Mouse (Mus musculus): ENCODE results near the gene Qrich1.

The Qrich1 gene

GRCm38 (mm10) chr9:108563671-108564070 lies 47.1 kb downstream of the Qrich1 start:
- DNase-seq (ENCODE audit: low read depth, low spot score), result no peak

- DNase-seq (ENCODE audit: low read depth, low spot score), result no peak
Measured at GRCm38 (mm10) chr9:108564131-108564530, 47.5 kb downstream of the Qrich1 start.

GRCm38 (mm10) chr9:108565881-108566814 lies 49.5 kb downstream of the Qrich1 start:
- DNase-seq (ENCODE audit: low read depth, low spot score), result no peak

- peak; percentile 97 for DNase-seq (ENCODE audit: low read depth, low spot score)
Measured at GRCm38 (mm10) chr9:108566815-108567776, 50.5 kb downstream of the Qrich1 start, which contains the start of gene Ndufaf3. Gene Ndufaf3 (minus strand): TSS chr9:108567434.

DNA sequence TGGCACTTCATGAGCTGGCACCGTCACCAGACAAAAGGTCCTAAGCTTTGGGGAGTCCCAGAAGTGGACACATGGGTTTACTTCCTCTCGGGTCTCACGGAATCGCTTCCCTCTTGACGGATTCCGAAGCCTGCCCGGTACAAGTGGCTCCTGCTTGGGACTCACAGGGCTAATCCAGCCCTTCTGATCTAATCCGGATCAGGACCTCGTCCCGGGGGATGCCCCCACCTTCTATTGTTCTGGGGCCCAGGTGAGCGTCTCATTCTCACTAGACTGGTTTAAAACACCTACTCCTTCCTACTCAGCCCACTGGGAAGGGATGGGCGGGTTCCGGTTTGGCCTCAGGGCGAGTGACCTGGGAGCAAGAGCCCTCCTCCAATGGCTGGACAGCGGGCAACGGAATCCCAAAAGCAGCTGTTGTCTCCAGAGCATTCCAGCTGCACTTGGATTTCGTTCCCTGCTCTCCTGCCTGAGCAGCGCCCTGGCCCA lies 51.4 kb downstream of the Qrich1 start:
- DNase-seq (ENCODE audit: low read depth, low spot score), result peak; percentile 62

DNA sequence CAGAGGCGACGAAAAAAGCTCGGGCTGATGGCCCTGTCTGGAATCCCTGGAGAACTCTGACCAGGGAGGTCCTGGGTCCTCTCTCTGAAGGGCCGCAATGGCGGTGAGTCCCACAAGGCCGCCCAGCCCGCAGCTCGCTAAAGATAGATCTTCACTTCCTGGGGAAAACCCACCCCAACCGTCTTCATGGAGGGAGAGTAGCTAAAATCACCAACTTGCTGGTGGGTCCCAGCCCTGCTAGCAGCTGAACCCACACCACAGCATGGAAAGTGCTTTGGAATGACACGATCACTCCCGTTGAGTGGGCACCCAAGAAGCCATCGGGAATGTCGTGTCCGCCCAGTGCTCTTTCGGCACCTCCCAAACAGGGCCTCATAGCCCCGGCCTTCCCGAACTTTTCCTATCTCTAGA lies 51.9 kb downstream of the Qrich1 start:
- no peak for DNase-seq (ENCODE audit: low read depth, low spot score)

DNA sequence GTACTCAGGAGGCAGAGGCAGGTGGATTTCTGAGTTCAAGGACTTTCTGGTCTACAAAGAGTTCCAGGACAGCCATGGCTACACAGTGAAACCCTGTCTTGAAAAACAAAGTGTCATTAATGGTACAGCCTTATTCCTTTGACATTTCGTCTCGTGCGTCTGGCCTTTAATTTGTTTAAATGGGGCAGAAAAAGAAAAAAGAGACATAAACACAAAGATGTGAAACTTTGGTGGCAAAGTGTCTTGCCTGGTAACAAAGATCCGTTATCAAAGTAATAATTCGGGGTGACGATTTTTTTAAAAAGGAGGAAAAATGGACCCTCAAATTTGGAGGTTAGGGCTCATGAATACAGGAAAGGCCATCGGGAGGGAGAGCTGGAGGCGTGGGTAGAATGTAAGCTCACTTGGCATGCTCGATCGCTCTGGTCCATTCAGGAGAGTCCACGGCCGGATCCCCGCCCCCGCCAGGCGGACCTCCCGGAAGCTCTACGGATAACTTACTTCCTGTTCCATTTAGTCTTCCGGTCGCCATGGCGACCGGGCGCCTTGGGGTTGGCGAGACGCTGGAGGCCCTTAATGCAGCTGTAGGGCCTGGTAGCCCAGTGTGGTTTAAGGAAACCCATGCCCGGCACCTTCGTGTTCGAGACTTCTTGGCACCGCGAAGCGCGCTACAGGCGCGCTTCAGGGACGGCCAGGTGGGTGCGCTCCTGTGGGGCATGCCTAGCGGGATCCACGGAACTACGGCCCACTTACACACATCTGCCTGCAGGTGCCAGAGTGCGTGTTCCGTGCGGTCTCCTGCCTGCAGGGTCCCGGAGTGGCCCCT lies 53.0 kb downstream of the Qrich1 start, which contains the start of gene Dalrd3:
Dalrd3 (plus strand) TSS at position 506 of the 826 bp plus-strand sequence.
- DNase-seq (ENCODE audit: low read depth, low spot score), result peak; percentile 92

GRCm38 (mm10) chr9:108570207-108570896 lies 53.7 kb downstream of the Qrich1 start:
- peak; percentile 92 for DNase-seq (ENCODE audit: low read depth, low spot score)

GRCm38 (mm10) chr9:108571401-108571973 lies 54.9 kb downstream of the Qrich1 start:
- no peak for DNase-seq (ENCODE audit: low read depth, low spot score)

- no peak for DNase-seq (ENCODE audit: low read depth, low spot score)
Measured at GRCm38 (mm10) chr9:108572321-108572720, 55.7 kb downstream of the Qrich1 start.

DNA sequence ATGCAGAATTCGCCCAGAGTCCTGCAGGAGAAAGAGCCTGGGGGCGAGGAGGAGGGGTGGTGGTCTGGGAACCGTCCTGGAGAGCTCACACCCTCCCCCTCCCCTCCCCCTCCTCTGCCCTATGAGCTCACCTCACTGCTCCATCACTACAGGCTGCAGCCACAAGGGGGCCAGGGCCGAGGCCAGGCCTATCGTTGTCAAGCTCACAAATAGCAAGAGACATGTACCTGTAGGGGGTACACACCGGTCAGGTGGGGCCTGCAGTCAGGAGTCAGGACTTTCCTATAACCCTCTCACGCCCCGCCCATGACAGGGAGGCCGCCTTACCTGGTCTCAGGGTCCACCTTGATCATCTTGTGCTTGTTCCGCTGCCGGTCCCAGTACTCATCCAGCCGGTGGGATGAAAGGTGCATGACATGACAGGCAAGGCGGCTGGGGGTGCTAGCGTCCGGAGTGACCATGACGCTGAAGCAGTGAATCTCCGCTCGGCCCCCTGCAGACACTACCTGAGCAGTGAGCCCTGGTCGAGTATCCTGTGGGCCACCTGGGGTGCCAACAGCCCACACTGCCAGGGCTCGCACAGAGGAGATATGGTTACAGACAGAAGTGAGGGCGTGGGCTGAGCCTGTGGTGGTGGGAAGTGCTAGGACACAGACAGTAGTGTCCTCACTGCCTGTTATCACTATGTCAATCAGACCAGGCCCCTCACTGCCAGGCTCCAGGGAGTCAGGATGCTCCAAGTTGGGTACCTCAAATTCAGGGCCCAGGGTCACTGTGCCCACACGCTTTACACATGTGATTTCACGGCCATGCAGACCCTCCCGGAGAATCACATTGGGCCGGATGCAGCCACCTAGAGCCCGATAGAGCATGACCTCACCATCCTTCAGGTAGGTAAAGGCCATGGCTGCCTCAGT lies 57.4 kb downstream of the Qrich1 start:
- DNase-seq (ENCODE audit: low read depth, low spot score), result peak; percentile 90

DNA sequence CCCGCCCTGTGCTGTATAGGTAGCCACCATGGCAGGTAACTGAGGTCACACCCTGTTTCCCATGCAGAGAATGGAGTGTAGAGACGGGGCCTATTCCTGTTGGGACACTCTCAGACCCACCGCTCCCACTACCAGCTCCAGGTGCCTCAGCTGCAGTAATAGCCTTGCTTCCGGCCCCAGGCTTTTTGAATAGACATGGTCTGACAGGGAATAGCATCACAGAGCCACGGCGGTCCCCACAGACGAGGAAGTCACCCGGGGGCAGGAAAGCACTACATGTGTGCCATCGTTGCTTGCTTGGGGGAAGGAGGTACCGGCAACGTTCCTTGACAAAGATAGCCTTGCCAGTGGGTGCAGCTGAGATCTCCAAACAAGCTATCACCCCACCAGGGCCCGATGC lies 58.3 kb downstream of the Qrich1 start:
- no peak for DNase-seq (ENCODE audit: low read depth, low spot score)

GRCm38 (mm10) chr9:108575321-108576297 lies 59.0 kb downstream of the Qrich1 start:
- no peak for DNase-seq (ENCODE audit: low read depth, low spot score)

DNA sequence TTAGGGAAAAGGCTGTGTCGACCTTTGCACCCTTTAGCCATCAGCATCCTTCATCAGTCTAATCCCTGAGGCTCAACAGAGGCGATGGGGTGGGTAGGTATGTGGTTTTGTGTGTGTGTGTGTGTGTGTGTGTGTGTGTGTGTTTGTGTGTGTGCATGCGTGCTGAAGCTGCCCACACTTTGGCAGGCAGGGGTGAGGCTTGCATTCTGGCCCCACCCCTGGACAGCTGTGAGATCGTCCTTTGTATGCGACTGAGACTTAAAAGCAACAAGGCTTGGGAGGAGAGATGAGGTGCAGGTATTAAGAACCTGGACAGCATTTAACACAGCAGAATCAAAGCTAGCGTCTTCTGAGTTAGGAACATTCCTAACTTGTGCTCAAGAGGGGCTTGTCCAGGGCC lies 60.4 kb downstream of the Qrich1 start:
- DNase-seq (ENCODE audit: low read depth, low spot score), result no peak

DNA sequence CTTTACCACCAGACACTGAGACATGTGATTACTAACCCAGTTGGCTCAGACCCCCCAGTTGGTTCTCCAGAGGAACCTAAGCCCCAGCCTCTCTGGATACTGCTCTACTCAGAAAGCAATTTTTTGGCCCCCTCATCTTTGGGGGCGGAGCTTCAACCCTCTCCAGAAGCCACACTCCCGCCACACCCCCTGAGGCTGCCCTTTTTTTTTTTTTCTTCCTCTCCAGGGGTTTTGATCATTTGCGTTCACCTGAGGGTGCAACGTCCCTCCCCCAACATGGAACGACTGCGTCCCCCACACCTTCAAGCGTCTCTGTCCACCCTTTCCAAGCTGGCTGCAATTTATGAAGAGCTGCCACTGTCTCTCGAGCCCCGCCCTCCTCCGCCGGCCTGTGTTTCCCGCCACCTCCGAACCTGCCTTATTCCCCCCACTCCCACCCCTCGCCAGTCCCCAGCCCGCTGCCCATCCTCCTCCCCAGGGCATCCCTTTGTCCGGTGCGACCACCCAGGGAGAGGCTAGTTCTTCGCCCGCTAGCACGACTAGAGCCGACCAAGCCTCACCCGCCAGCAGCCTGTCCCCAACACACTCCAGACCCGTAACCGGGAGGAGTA lies 61.4 kb downstream of the Qrich1 start:
- DNase-seq (ENCODE audit: low read depth, low spot score), result no peak

GRCm38 (mm10) chr9:108578545-108579343 lies 62.1 kb downstream of the Qrich1 start, which contains the start of gene Wdr6:
Gene Wdr6 (minus strand): TSS chr9:108578739.
- peak; percentile 98 for DNase-seq (ENCODE audit: low read depth, low spot score)
